Mouse (Mus musculus) ES-E14 (cell line): ENCODE measurements around the gene Acy3. TPM values are rescaled to one million over a fixed set of nuclear protein-coding genes. Genes with fewer than 3 reads are reported as not detected.

Experiments used
- DNase-seq: peaks from one replicate; pipeline ENCODE4 v3.0.0-alpha.2; 2013; ENCODE audit warnings: low read depth, low spot score
- H3K27ac ChIP-seq: 2 replicates; pipeline ENCODE4 v1.5.1; 2012; ENCODE audit warnings: low read depth, mild to moderate bottlenecking, low read length, moderate library complexity, mixed read lengths; ENCODE audit not compliant: poor library complexity, insufficient read depth, severe bottlenecking
- H3K36me3 ChIP-seq: 2 replicates; pipeline ENCODE4 v1.6.1; 2012; ENCODE audit warnings: mild to moderate bottlenecking, low read length, moderate library complexity, mixed read lengths; ENCODE audit not compliant: control insufficient read depth, poor library complexity, insufficient read depth, severe bottlenecking
- H3K4me1 ChIP-seq, 2 experiments: fragments of 150-350 bp in 1 of 2; sonication (generic) in 1 of 2; 2 replicates each; pipeline ENCODE4 v1.6.1; 2012; ENCODE audit warnings: low read length in 2 of 2, mild to moderate bottlenecking in 1 of 2, mixed read lengths in 1 of 2; ENCODE audit not compliant: control insufficient read depth in 2 of 2, insufficient read depth in 2 of 2, poor library complexity in 1 of 2
- H3K4me3 ChIP-seq, 2 experiments: fragments of 150-350 bp in 1 of 2; sonication (generic) in 1 of 2; 2 replicates each; pipeline ENCODE4 v1.5.1; 2012; ENCODE audit warnings: low read length in 2 of 2, low read depth in 1 of 2, mild to moderate bottlenecking in 1 of 2, mixed read lengths in 1 of 2; ENCODE audit not compliant: insufficient read depth in 1 of 2, poor library complexity in 1 of 2, severe bottlenecking in 1 of 2
- H3K9ac ChIP-seq: 2 replicates; pipeline ENCODE4 v1.6.1; 2012; ENCODE audit warnings: low read depth, mild to moderate bottlenecking, low read length, mixed read lengths; ENCODE audit not compliant: poor library complexity, insufficient read depth, severe bottlenecking
- H3K9me3 ChIP-seq: fragments of 150-350 bp; sonication (generic); 2 replicates; pipeline ENCODE4 v1.6.1; 2012; ENCODE audit warnings: low read depth, mild to moderate bottlenecking, low read length; ENCODE audit not compliant: control insufficient read depth, insufficient read depth
- CHD2 ChIP-seq: IDR thresholded peaks from 2 replicates; pipeline ENCODE4 v1.6.1; 2014; ENCODE audit warnings: mild to moderate bottlenecking, low read depth, low read length, inconsistent platforms
- HCFC1 ChIP-seq: IDR thresholded peaks from 2 replicates; pipeline ENCODE4 v1.6.1; 2012; ENCODE audit warnings: low read length, inconsistent platforms, borderline replicate concordance; ENCODE audit not compliant: insufficient read depth
- MAFK ChIP-seq: IDR thresholded peaks from 2 replicates; pipeline ENCODE4 v1.6.1; 2014; ENCODE audit warnings: mild to moderate bottlenecking, low read depth, low read length, inconsistent platforms; ENCODE audit not compliant: insufficient read depth
- ZC3H11A ChIP-seq: IDR thresholded peaks from 2 replicates; pipeline ENCODE4 v1.6.1; 2012; ENCODE audit warnings: low read depth, mild to moderate bottlenecking, inconsistent platforms, low read length, borderline replicate concordance
- ZNF384 ChIP-seq: IDR thresholded peaks from 2 replicates; pipeline ENCODE4 v1.6.1; 2012; ENCODE audit warnings: low read depth, low read length, inconsistent platforms
- in situ Hi-C, 2 experiments: fragments of 600-800 bp; cut with MboI; formaldehyde crosslinking; loops; one replicate each; pipeline ENCODE4 v1.15.1; 2025; ENCODE audit warnings: low sequenced_read_pairs in 2 of 2, inconsistent platforms in 1 of 2; ENCODE audit not compliant: unreplicated experiment in 2 of 2
- total RNA-seq: library from RNA; depleted of rRNA; stranded (reverse); fragments of 300-350 nt; gene quantifications from 2 replicates; pipeline ENCODE4 v1.2.3, GENCODE M21; 2012

Acy3 gene
- total RNA-seq, 1 experiment, result 2.1 TPM

DNA sequence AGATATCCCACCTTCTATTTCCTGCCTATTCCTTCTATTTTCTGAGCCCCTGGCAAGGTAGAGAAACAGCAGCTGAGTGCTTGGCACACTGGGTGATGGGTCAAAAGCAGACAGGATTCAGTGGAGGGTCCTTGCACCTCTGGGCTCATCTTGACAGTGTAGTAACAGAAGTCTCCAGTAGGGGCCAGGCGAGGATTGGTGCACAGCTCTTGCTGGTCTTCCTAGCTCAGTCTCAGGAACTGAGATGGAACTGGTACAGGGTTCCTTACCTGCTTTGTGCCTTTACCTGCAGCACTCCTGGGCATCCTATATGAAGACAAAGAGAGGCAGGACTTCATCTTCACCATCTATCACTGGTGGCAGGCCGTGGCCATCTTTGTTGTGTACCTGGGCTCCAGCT lies 39.7 kb upstream of the Acy3 start:
- Histone ChIP-seq H3K27ac (no peak overlapping the region), H3K9me3 (no peaks in the 10 kb centered on the region), H3K9ac (no peak overlapping the region), H3K4me1 (peaks cover 0 to 12% of the 10 kb centered on the region in 2 experiments; a peak in 1 of 4 replicates), H3K4me3 (no peak overlapping the region), H3K36me3 (no peaks in the 10 kb centered on the region)
- in situ Hi-C loops, result no loop called here
- peak; percentile 69 for DNase-seq
- TF ChIP-seq HCFC1, result no peak
- no peak for TF ChIP-seq CHD2
- no peak for TF ChIP-seq ZNF384
- TF ChIP-seq MAFK, result no peak
- peak; percentile 69; the same call in 1 of the 2 replicates for TF ChIP-seq ZC3H11A

DNA sequence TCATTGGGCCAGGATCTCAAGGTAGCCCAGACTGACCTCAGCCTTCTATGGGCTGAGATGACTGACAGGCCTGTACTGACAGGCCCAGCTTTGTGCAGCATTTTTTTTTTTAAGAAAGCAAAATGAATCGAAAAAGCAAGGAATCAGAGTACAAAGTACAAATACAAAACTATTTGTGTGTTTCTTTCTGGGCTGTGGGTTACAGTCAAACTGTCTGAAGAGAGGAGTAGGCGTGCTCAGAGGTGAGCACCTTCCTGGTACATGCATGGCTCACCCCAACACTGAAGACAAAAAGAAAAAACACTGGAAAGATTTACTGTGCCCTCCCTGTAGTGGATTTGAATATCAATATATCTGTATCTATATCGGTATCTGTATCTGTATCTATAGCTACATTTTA lies 38.6 kb upstream of the Acy3 start:
- TF ChIP-seq ZC3H11A (no peak), CHD2 (no peak), MAFK (no peak), ZNF384 (no peak), HCFC1 (no peak)
- no peaks in the 10 kb centered on the region for H3K36me3 ChIP-seq
- no peak for DNase-seq
- no peak overlapping the region for H3K9ac ChIP-seq
- H3K27ac ChIP-seq, result no peak overlapping the region
- H3K4me3 ChIP-seq, result no peak overlapping the region
- peaks cover 0 to 5% of the 10 kb centered on the region in 2 experiments; a peak in 1 of 4 replicates for H3K4me1 ChIP-seq
- in situ Hi-C loops, result no loop called here
- H3K9me3 ChIP-seq, result no peaks in the 10 kb centered on the region

DNA sequence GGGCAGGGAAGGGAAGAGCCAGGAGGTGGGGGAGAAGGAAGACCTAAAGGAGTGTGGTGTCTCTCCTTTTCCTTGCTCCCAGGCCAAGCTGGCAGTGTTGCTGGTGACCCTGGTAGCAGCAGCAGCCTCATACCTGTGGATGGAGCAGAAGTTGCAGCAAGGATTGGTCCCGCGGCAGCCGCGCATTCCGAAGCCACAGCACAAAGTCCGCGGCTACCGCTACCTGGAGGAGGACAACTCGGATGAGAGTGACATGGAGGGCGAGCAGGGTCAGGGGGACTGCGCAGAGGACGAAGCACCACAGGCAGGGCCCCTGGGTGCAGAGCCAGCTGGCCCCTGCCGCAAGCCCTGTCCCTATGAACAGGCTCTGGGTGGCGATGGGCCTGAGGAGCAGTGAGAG lies 37.8 kb upstream of the Acy3 start:
- H3K4me3 ChIP-seq, result peak overlapping the region in 1 of 2 experiments; percentile 26; a peak in 1 of 4 replicates
- no peak for TF ChIP-seq MAFK
- TF ChIP-seq HCFC1, result no peak
- no peak for TF ChIP-seq CHD2
- no peak for TF ChIP-seq ZC3H11A
- TF ChIP-seq ZNF384, result no peak
- no peaks in the 10 kb centered on the region for H3K9me3 ChIP-seq
- H3K27ac ChIP-seq, result no peak overlapping the region
- no peak for DNase-seq
- in situ Hi-C loops, result no loop called here
- peaks cover 0 to 3% of the 10 kb centered on the region in 2 experiments; a peak in 1 of 4 replicates for H3K4me1 ChIP-seq
- peak overlapping the region; percentile 35 for H3K9ac ChIP-seq
- no peaks in the 10 kb centered on the region for H3K36me3 ChIP-seq

DNA sequence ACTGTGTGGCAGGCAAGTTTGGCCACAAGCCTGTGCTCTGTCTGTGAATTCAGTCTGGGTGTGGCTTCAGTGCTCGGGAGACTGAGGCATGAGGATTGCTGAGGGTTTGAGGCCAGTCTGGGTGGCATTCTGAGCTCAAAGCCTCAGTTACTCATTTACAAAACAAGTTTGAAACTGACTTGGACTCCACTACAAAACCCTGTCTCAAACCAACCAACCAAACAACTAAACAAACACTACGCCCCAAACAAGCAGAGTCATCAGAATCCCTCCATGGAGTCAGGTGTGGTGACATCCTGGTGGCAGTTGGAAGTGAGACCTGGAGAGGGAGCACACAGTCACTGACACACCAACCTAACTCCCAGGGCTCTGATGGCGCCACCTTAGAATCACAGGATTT lies 36.0 kb upstream of the Acy3 start:
- 0 out of 2 replicates have a peak, but pooled peaks have one; percentile 23 for TF ChIP-seq MAFK
- TF ChIP-seq ZC3H11A, result no peak
- Histone ChIP-seq H3K4me3 (no peak overlapping the region), H3K9ac (no peak overlapping the region), H3K4me1 (peaks cover 0 to 3% of the 10 kb centered on the region in 2 experiments; a peak in 1 of 4 replicates), H3K27ac (no peak overlapping the region), H3K9me3 (no peaks in the 10 kb centered on the region), H3K36me3 (no peaks in the 10 kb centered on the region)
- DNase-seq, result no peak
- in situ Hi-C loops, result no loop called here

DNA sequence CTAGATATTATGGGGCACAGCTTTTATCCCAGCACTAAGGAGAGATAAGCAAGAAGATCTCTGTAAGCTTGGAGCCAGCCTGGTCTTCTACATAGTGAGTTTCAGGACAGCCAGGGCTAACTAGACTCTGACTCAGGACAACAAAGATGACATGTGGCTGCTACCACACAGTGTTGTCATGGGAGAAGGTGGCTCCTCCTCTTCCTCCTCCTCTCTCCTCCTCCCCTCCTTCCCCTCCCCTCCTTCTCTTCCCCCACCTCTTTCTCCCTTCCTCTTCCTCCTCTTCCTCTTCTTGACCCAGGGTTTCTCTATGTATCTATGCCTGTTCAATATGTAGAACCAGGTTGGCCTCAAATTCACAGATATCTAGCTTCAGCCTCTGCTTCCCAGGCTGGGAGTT lies 34.9 kb upstream of the Acy3 start:
- H3K4me1 ChIP-seq, result no peaks in the 10 kb centered on the region
- H3K36me3 ChIP-seq, result no peaks in the 10 kb centered on the region
- no peak for TF ChIP-seq ZNF384
- TF ChIP-seq HCFC1, result no peak
- no peak for TF ChIP-seq MAFK
- no peak for TF ChIP-seq ZC3H11A
- TF ChIP-seq CHD2, result no peak
- in situ Hi-C loops, result no loop called here
- no peak overlapping the region for H3K4me3 ChIP-seq
- DNase-seq, result no peak
- H3K27ac ChIP-seq, result no peak overlapping the region
- H3K9me3 ChIP-seq, result no peaks in the 10 kb centered on the region
- no peak overlapping the region for H3K9ac ChIP-seq
